Mouse (Mus musculus) testis, adult 2 months (tissue): ENCODE measurements around the gene Tmem120b. TPM values are rescaled to one million over a fixed set of nuclear protein-coding genes. Genes with fewer than 3 reads are reported as not detected.

Experiments used
- H3K27ac ChIP-seq: fragments of 200-500 bp; 2 replicates; pipeline ENCODE4 v1.5.1; 2012; ENCODE audit warnings: low read depth, low read length; ENCODE audit not compliant: control insufficient read depth, insufficient read depth
- H3K27me3 ChIP-seq: fragments of 200-500 bp; 2 replicates; pipeline ENCODE4 v1.6.1; 2012; ENCODE audit warnings: mild to moderate bottlenecking, low read length, moderate library complexity; ENCODE audit not compliant: control insufficient read depth, insufficient read depth
- H3K36me3 ChIP-seq: fragments of 200-500 bp; 2 replicates; pipeline ENCODE4 v1.6.1; 2012; ENCODE audit warnings: mild to moderate bottlenecking, low read length; ENCODE audit not compliant: control insufficient read depth, insufficient read depth
- H3K4me1 ChIP-seq: fragments of 200-500 bp; 2 replicates; pipeline ENCODE4 v1.6.1; 2012; ENCODE audit warnings: low read length; ENCODE audit not compliant: control insufficient read depth, insufficient read depth
- H3K4me3 ChIP-seq: fragments of 200-500 bp; 2 replicates; pipeline ENCODE4 v1.5.1; 2012; ENCODE audit warnings: low read depth, mild to moderate bottlenecking, low read length, moderate library complexity, mixed read lengths; ENCODE audit not compliant: control insufficient read depth
- CTCF ChIP-seq: fragments of 200-500 bp; IDR thresholded peaks from 2 replicates; pipeline ENCODE4 v1.5.1; 2012; ENCODE audit warnings: low read depth, mild to moderate bottlenecking, inconsistent platforms, low read length, moderate library complexity; ENCODE audit not compliant: control insufficient read depth, insufficient read depth, insufficient replicate concordance
- POLR2A ChIP-seq: fragments of 200-500 bp; IDR thresholded peaks from 2 replicates; pipeline ENCODE4 v1.6.1; 2012; ENCODE audit warnings: low read depth, mild to moderate bottlenecking, inconsistent platforms, low read length, moderate library complexity; ENCODE audit not compliant: control insufficient read depth
- polyA plus RNA-seq: library from polyadenylated mRNA; depleted of rRNA; stranded (reverse); fragments of >200 nt; gene quantifications from 2 replicates; pipeline ENCODE4 v1.2.3, GENCODE M21; 2012

Tmem120b gene
- polyA plus RNA-seq, 1 experiment: 1.2 TPM

- H3K4me1 ChIP-seq: peaks cover 40% of the 10 kb centered on the region
- H3K4me3 ChIP-seq: peak within 1 kb of the TSS; percentile 77
- no peak within 1 kb of the TSS for H3K27ac ChIP-seq
- H3K36me3 ChIP-seq: no peaks in the 10 kb centered on the region
- no peaks in the 10 kb centered on the region for H3K27me3 ChIP-seq
- TF ChIP-seq CTCF (peak; percentile 94), POLR2A (no peak; the same call in 1 of the 2 replicates)
These were observed 64.3 kb downstream of the Tmem120b start, which contains the start of gene Rhof for GRCm38 (mm10) chr5:123132308-123133071. TSS of gene Rhof (minus strand) at chr5:123132692.

- Histone ChIP-seq H3K4me3 (peak overlapping the region; percentile 77), H3K27me3 (no peaks in the 10 kb centered on the region), H3K36me3 (no peaks in the 10 kb centered on the region), H3K4me1 (peaks cover 45% of the 10 kb centered on the region), H3K27ac (no peak overlapping the region)
- TF ChIP-seq POLR2A (no peak), CTCF (peak; percentile 94)
These were observed 65.0 kb downstream of the Tmem120b start for GRCm38 (mm10) chr5:123133083-123133783.

GRCm38 (mm10) chr5:123133784-123134143 is 65.5 kb downstream of the Tmem120b start:
- TF ChIP-seq POLR2A (no peak), CTCF (no peak)
- Histone ChIP-seq H3K36me3 (no peaks in the 10 kb centered on the region), H3K27me3 (no peaks in the 10 kb centered on the region), H3K4me3 (peak overlapping the region; percentile 77), H3K27ac (no peak overlapping the region), H3K4me1 (peaks cover 50% of the 10 kb centered on the region)

GRCm38 (mm10) chr5:123134186-123134874 is 66.1 kb downstream of the Tmem120b start:
- H3K4me1 ChIP-seq: peaks cover 53% of the 10 kb centered on the region
- TF ChIP-seq CTCF (no peak), POLR2A (no peak)

GRCm38 (mm10) chr5:123134875-123135382 is 66.7 kb downstream of the Tmem120b start:
- Histone ChIP-seq H3K36me3 (no peaks in the 10 kb centered on the region), H3K4me1 (peaks cover 59% of the 10 kb centered on the region), H3K27ac (peak overlapping the region; percentile 58), H3K4me3 (peak overlapping the region; percentile 63), H3K27me3 (no peaks in the 10 kb centered on the region)
- no peak for TF ChIP-seq POLR2A
- no peak for TF ChIP-seq CTCF

More at GRCm38 (mm10) chr5:123134186-123134874, 66.1 kb downstream of the Tmem120b start:
- Histone ChIP-seq H3K27me3 (no peaks in the 10 kb centered on the region), H3K27ac (peak overlapping the region; percentile 45), H3K36me3 (no peaks in the 10 kb centered on the region), H3K4me3 (peak overlapping the region; percentile 63)

GRCm38 (mm10) chr5:123135471-123136360 is 67.5 kb downstream of the Tmem120b start:
- Histone ChIP-seq H3K27me3 (no peaks in the 10 kb centered on the region), H3K27ac (peak overlapping the region; percentile 85), H3K4me3 (peak overlapping the region; percentile 63), H3K4me1 (peaks cover 59% of the 10 kb centered on the region), H3K36me3 (no peaks in the 10 kb centered on the region)
- TF ChIP-seq POLR2A (peak; percentile 48), CTCF (0 out of 2 replicates have a peak, but pooled peaks have one; percentile 6)
